Mouse (Mus musculus): ENCODE results near the gene Hsd17b7.

- TF ChIP-seq CTCF (IDR thresholded peaks at IDR 0.05; ENCODE audit: control insufficient read depth, insufficient read depth, insufficient read length) (no peak), USF1 (IDR thresholded peaks at IDR 0.05; ENCODE audit: low read depth) (no peak), MAX (IDR thresholded peaks at IDR 0.05) (no peak), MYOG (IDR thresholded peaks at IDR 0.05; ENCODE audit: control insufficient read depth, extremely low read depth, insufficient read length) (no peak), MYOD1 (IDR thresholded peaks at IDR 0.05; ENCODE audit: control insufficient read depth, insufficient read length, low read depth) (no peak), FOSL1 (IDR thresholded peaks at IDR 0.05; ENCODE audit: insufficient read depth, low read length, poor library complexity, severe bottlenecking) (no peak), CEBPB (IDR thresholded peaks at IDR 0.05; ENCODE audit: low read depth) (no peak)
Observed at GRCm38 (mm10) chr1:169909659-169910058, 59.4 kb downstream of the Hsd17b7 start.

All from C2C12 (cell line).